Mouse (Mus musculus) retina, embryonic 14.5 days (tissue): ENCODE results near the gene Ago4.
A peak's percentile ranks its signal among the peaks of the same experiment; 100 is the strongest.
"Not testable (repeated sequence)": the region's sequence is repeated elsewhere in the genome, so short reads cannot be mapped to it uniquely, and the experiment has no call there.

Experiments used
- DNase-seq: peaks from one replicate; pipeline ENCODE4 v3.0.0-alpha.2; 2015; ENCODE audit warnings: low spot score

The Ago4 gene

DNA sequence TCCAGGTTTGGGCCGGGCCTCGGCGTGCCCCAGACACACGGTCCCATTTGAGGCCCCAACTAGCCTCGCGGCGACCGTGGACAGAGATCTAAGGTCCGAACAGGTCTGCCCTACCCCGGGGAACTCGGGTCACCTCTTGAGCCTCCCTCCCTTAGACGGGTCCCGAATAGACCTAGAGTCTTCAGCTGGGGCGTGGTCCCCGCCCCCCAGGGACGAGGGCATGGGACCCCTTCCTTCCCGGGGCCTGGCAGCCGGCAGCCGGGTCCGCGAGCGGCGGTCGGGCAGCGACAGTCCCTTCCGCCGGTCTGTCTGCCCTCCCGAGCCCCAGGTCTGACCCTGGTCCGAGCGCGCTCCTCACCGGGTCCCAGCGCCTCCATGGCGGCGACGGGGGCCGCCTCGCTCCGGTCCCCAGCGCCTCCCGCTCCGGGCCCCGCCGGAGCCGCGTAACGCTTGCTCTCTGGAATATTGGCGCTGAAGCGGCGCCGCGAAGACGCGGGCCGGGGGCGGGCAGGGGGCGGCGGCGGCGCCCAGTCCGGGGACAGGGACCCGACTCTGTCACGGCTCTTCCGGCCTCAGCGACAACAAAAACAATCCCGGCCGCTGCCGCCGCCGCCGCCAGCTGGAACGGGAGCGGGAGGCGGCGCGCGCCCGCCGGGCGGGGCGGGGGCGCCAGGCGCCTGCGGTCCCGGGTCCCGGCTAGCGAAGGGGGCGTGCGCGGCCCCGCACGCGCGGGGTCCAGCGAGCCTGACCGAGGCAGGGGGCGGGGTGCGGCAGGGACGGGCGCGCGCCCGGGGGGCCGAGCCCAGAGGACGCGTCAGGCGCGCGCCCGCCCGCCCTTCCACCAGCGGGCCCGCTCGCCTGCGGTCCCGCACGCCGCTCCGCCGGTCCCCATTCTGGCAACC, at the start of gene Ago4:
Ago4 (minus strand) TSS at position 646 of the 902 bp plus-strand sequence.
- peak; percentile 82 for DNase-seq

DNA sequence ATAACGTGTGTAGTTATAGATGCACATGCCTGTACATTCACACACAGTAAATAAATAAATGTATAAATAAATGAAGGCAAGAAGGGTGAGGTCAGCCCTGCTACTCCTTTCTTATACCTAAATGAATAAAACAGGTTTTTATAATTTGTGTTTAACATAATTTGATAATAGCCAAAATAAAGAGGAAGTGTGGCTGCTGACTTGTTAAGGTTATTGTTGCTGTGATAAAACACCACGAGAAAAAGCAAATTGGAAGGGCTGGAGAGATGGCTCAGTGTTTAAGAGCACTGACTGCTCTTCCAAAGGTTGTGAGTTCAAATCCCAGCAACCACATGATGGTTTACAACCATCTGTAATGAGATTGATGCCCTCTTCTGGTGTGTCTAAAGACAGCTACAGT, 45.8 kb upstream of the Ago4 start:
- no peak for DNase-seq

GRCm38 (mm10) chr4:126577920-126578319, 44.6 kb upstream of the Ago4 start:
- DNase-seq, result no peak

DNA sequence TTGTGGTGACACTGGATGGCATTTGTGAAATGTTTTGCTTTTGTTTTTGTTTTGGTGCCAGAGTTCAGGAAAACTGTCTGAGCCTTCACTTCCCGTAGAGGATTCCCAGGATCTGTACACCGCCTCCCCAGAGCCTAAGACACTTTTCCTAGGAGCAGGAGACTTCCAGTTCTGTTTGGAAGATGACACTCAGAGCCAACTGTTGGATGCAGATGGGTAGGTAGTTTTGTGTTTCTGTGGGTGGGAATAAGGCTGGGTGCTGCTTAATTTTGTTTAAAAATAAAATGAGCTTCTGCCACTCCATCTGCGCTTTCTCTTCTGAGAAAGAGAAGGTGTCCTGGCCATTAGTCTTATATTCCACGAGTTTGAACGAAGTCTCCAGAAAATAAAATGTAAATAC, 43.0 kb upstream of the Ago4 start:
- DNase-seq, result no peak

GRCm38 (mm10) chr4:126569783-126570182, 36.5 kb upstream of the Ago4 start:
- no peak for DNase-seq

- no peak for DNase-seq
Measured at GRCm38 (mm10) chr4:126567243-126567642, 34.0 kb upstream of the Ago4 start.

DNA sequence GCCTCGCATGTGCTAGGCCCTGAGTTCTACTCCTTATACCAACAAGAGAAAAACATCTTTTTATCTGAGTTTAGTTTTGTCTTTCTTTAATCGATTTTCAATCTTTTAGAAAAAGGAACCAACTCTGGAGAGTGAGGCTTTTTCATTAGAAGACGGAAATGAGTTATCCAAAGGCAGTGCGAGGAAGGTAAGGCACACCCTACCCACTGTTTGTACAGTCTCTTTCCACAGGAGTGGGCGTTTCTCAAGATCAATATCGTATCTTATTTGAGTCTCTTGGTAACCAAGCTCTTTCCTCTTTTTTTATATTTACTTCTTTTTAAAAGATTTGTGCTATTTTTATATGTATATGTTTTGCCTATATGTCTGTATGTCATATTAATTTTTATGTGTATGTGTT, 30.5 kb upstream of the Ago4 start:
- DNase-seq, result no peak

DNA sequence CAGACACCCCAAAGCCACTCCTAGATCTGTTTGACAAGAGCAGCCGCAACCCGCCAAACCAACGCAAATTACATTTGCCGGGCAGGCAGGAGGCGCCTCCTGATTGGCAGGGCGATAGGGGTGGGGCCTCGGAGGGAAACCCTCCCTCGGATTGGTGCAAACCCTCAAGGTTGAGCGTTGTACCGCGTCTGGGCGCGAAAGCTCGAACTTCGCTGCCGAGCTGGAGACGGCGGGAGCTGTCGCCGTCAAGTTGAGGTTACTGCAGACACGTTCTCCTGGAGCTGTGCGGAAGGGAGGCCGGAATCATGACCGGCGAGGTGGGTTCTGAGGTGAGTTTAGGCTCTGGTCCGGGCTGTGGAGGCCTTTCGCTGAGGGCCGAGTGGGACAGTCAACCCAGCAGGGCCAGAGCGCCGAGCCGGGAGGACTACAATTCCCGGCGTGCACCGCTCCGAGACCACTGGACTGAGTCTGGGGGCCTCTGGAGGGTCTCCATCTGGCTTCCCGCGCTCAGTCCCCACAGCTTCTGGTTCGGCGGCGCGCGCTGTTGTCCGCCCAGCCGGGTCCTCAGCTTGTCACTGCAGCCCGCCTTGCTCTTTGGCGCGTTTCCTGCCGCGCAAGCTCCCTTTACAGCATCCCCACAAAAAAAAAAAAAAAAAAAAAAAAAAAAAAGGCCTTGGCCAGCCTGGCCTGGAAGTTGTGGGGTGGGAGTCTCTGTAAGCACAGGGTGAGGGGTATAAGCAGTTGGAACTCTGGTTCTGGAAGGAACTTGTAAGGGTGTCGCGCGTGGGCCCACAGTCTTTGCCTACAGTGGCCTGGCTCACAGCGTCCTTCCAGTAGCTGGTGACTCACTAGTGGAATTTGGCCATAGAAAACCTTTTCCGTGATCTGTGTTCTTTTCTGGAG, 23.8 kb upstream of the Ago4 start, which contains the start of gene Clspn:
Clspn (plus strand) TSS at position 127 of the 903 bp plus-strand sequence.
- DNase-seq, result peak; percentile 92

DNA sequence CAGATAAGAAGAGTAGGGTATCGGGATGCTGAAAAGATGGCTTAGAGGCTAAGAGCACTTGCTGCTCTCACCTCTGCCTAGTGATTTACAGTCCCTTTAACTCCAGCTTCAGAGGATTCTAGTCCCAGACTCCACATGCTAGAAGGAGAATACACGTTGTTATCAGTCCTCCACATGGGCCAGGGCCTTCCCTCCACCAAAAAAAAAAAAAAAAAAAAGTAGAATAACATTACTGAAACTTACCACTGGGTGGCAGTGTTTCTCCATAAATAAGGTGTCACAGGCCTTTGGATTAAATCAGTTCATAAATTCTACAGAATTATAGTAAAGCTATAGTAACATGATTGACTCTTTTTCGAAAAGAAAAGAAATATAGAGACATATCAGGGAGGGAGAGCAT, 21.2 kb upstream of the Ago4 start:
- peak; percentile 87 for DNase-seq

GRCm38 (mm10) chr4:126553685-126554084, 20.4 kb upstream of the Ago4 start:
- DNase-seq, result no peak

GRCm38 (mm10) chr4:126553105-126553504, 19.8 kb upstream of the Ago4 start:
- DNase-seq, result no peak

GRCm38 (mm10) chr4:126552136-126552535, 18.9 kb upstream of the Ago4 start:
- DNase-seq, result no peak

DNA sequence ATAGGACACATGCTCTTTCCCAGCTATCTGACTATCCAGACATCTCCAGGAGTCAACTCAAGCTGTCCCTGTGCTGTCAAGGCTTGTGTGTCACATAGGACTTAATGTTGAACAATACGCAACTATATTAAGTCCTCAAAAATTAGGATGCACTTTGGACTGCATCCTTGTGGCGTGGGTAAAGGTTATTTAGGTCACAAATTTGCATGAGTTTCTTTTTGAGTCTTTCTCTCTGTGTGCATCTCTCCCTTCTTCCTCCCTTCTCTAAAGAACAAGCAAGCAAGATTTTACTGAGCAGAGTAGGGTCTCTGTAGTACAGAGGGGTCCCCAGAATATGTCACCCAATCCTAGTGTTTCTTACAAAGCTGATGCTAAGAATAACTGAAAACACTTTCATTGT, 12.9 kb upstream of the Ago4 start:
- no peak for DNase-seq

GRCm38 (mm10) chr4:126545703-126546102, 12.4 kb upstream of the Ago4 start:
- DNase-seq, result no peak

GRCm38 (mm10) chr4:126545016-126545415, 11.7 kb upstream of the Ago4 start:
- DNase-seq, result no peak

GRCm38 (mm10) chr4:126542838-126543237, 9.6 kb upstream of the Ago4 start:
- DNase-seq, result no peak

DNA sequence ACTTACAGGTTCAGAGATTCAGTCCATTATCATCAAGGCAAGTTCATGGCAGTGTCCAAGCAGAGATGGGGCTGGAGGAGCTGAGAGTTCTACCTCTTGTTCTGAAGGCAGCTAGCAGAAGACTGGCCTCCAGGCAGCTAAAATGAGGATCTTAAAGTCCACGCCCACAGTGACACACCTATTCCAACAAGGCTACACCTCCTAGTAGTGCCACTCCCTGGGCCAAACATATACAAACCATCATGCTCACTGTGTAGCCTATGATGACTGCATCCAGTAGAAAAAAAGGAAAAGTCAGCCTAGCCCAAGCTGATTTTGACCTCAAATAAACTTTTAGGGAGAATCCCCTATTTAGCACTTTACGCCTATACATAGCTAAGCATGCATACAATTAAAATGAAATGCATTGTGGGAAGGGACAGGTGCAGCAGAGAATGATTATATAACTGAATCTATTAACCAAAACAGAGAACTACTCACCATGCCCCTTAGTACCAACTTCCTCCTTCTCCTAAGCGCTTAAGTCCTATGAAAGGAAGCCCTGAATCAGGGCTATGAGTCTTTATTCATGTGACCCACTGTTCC, 7.3 kb upstream of the Ago4 start:
- DNase-seq, result no peak

DNA sequence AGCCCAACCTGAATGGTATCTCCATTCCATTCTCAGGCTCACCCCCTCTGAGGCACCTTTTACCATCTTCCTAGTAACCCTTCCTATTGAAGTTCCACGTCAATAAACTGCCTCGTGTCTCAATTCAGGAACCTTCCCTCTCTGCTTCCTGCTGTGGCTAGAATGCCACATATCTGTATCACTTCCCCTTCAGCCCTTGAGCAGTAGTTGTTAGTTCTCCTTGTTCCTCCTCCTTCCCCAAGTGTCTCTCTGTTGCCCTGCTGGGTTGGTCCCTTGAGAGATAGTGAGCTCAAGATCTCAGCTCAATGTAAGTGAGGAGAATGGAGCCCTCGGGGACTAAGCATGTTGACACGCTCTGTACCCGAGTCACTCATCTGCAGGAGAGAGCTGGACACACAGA, 3.6 kb upstream of the Ago4 start:
- no peak for DNase-seq

- not testable (repeated sequence) for DNase-seq
Measured at GRCm38 (mm10) chr4:126535631-126536030, 2.4 kb upstream of the Ago4 start.

GRCm38 (mm10) chr4:126533729-126534070, 428 bp upstream of the Ago4 start:
- DNase-seq, result no peak

- DNase-seq, result no peak
Measured at GRCm38 (mm10) chr4:126532292-126532691, 980 bp downstream of the Ago4 start.

DNA sequence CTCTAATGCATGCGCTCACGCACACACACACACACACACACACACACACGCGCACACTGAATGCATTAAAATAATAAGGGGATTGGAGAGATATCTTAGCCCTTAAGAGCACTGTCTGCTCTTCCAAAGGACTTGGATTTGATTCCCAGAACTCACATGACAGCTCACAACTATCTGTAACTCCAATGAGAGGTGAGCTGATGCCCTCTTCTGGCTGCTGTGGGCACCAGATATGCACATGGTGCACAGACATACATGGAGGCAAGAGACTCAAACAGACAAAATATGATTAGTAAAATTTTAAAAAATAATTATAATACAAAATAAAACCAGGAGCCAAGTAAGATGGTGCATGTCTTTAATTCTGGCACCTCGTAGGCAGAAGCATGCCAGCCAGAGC, 6.4 kb downstream of the Ago4 start:
- DNase-seq, result no peak

DNA sequence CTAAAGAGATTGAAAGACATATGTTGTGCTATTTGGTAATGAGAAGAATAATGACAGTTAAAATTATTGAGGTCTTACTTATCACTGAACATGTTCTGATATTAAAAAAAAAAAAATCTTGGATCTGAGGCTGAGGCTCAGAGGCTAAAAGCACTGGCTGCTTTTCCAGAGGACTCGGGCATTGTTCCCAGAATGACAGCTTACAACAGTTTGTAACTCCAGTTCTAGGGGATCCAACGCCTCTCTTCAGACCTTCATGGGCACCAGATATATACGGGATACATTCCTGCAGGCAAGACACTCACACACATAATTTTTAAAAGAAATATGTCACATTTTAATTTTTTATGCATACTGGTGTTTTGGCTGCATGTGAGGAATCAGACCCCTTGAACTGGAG, 7.1 kb downstream of the Ago4 start:
- no peak for DNase-seq
